Mouse (Mus musculus) heart, postnatal 0 days (tissue): ENCODE measurements around the gene Xpa.

Experiments
- CTCF ChIP-seq: IDR thresholded peaks from 2 replicates; pipeline ENCODE4 v1.5.1; 2016; ENCODE audit warnings: antibody characterized with exemption, control low read depth, low read depth
- EP300 ChIP-seq: IDR thresholded peaks from 2 replicates; pipeline ENCODE4 v1.6.1; 2016; ENCODE audit warnings: antibody characterized with exemption, low read depth

- TF ChIP-seq CTCF (no peak), EP300 (no peak)
Observed at GRCm38 (mm10) chr4:46111361-46111760, 84.8 kb downstream of the Xpa start.
